Comparison of ENCODE assay signal across 8 mouse cellular contexts in the genomic region with DNA sequence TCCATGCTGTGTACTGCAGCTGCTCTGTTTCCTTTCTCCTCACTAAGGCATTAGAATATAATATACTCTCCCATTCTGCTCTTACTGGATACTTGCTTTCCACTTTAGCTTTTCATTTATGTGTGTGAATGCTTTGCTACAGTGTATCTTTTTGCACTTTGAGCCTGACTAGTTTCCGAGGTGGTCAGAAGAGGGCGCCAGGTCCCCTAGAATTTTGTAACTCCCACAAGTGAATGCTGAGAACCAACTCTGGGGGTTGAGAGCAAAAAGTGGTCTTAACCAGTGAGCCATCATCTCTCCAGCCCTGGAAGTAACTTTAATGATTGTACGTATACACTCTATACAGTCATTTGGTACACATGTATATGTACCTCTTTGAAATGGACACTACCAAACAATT. TPM values are rescaled to one million over a fixed set of nuclear protein-coding genes. Genes with fewer than 3 reads are reported as not detected.
DNase-seq lines count a peak whose midpoint lies in the region; ATAC-seq lines count a peak whose summit lies in the region.

No protein-coding gene starts in this region.

- peaks cover 8% of the 10 kb centered on the region; the same call in 1 of the 2 replicates for H3K4me1 ChIP-seq in embryonic facial prominence, embryonic 12.5 days
- peaks cover 23% of the 10 kb centered on the region for H3K4me1 ChIP-seq in hindbrain, embryonic 15.5 days (replicated peaks)

- ATAC-seq in embryonic facial prominence, embryonic 12.5 days (ENCODE audit: insufficient number of reproducible peaks, insufficient read depth, low FRiP score, low TSS enrichment), result no peak
- ATAC-seq in hindbrain, embryonic 15.5 days (ENCODE audit: low FRiP score, low read depth), result no peak

- WGBS in embryonic facial prominence, embryonic 12.5 days, result 33% methylated on average over 3 of the region's 3 CpGs
- WGBS in hindbrain, embryonic 15.5 days, result 26% methylated on average over 3 of the region's 3 CpGs

- H3K27ac ChIP-seq in embryonic facial prominence, embryonic 12.5 days, result no peak overlapping the region
- no peak overlapping the region for H3K27ac ChIP-seq in hindbrain, embryonic 15.5 days (replicated peaks)

- H3K9me3 ChIP-seq in embryonic facial prominence, embryonic 12.5 days, result 0 out of 2 replicates have a peak, but pooled peaks cover 3% of the 10 kb centered on the region
- no peaks in the 10 kb centered on the region for H3K9me3 ChIP-seq in hindbrain, embryonic 15.5 days

- peak; percentile 35 for DNase-seq in heart, adult 11 months
- DNase-seq in heart, postnatal 36 days, result no peak
- peak; percentile 52 for DNase-seq in right cerebral cortex, adult 18-20 months
- DNase-seq in right cerebral cortex, postnatal 25 days, result no peak
- peak; percentile 79 for DNase-seq in retina, postnatal 1 day
- no peak for DNase-seq in left cerebral cortex, adult 8-10 months (ENCODE audit: low spot score in 2 of 2)

- intact Hi-C loops in heart, postnatal 36 days (cut with DNase I), result no loop called here

- H3K9ac ChIP-seq in embryonic facial prominence, embryonic 12.5 days, result no peak overlapping the region
- no peak overlapping the region; the same call in 1 of the 2 replicates for H3K9ac ChIP-seq in hindbrain, embryonic 15.5 days

- no peaks in the 10 kb centered on the region for H3K36me3 ChIP-seq in embryonic facial prominence, embryonic 12.5 days
- peaks cover 14% of the 10 kb centered on the region; the same call in 1 of the 2 replicates for H3K36me3 ChIP-seq in hindbrain, embryonic 15.5 days

- H3K4me2 ChIP-seq in embryonic facial prominence, embryonic 12.5 days (replicated peaks), result peak overlapping the region; percentile 100
- peak overlapping the region; percentile 97 for H3K4me2 ChIP-seq in hindbrain, embryonic 15.5 days

- H3K27me3 ChIP-seq in embryonic facial prominence, embryonic 12.5 days, result peaks cover 30% of the 10 kb centered on the region
- H3K27me3 ChIP-seq in hindbrain, embryonic 15.5 days, result no peaks in the 10 kb centered on the region

- H3K4me3 ChIP-seq in embryonic facial prominence, embryonic 12.5 days, result no peak overlapping the region; the same call in 1 of the 2 replicates
- peak overlapping the region; percentile 87 for H3K4me3 ChIP-seq in hindbrain, embryonic 15.5 days

RNA-seq across cellular contexts. Expression of a gene that starts 1.6 kb away (rescaled TPM):
- total RNA-seq in heart, postnatal 36 days (2021), result 1 to 10 TPM; 2.5 to 3.6 TPM
- polyA plus RNA-seq in embryonic facial prominence, embryonic 12.5 days (2016; fragmentation: Nextera tagmentation; extraction: Ambion mirVana), result 2.4 and 2.5 TPM in 2 replicates
- 21.9 and 24.1 TPM in 2 replicates for polyA plus RNA-seq in hindbrain, embryonic 15.5 days (2015; fragmentation: Nextera tagmentation; extraction: Ambion mirVana)
- 100 to 1,000 TPM; 109 to 123 (median 115) TPM for total RNA-seq in left cerebral cortex, adult 8-10 months (2022)

Comparison
In these comparisons a context has a peak if more than half of its experiments do, and no peak if none do; other contexts are left out.
1. DNase-seq: peak in heart, adult 11 months (single experiment), right cerebral cortex, adult 18-20 months (single experiment) and retina, postnatal 1 day (single experiment); none in heart, postnatal 36 days (0 of 2), right cerebral cortex, postnatal 25 days (single experiment) and left cerebral cortex, adult 8-10 months (0 of 2).
2. RNA of a gene that starts 1.6 kb away (total RNA-seq): 109 to 123 TPM in left cerebral cortex, adult 8-10 months; 2.5 to 3.6 TPM in heart, postnatal 36 days; every median in the first group is over 10 times any median in the second.